Mouse (Mus musculus): Measurements from ENCODE around the gene Mthfd1. TPM values are rescaled to one million over a fixed set of nuclear protein-coding genes. Genes with fewer than 3 reads are reported as not detected.

The Mthfd1 gene
- polyA plus RNA-seq, 1 experiment from 2014 or later = 85.5 TPM

DNA sequence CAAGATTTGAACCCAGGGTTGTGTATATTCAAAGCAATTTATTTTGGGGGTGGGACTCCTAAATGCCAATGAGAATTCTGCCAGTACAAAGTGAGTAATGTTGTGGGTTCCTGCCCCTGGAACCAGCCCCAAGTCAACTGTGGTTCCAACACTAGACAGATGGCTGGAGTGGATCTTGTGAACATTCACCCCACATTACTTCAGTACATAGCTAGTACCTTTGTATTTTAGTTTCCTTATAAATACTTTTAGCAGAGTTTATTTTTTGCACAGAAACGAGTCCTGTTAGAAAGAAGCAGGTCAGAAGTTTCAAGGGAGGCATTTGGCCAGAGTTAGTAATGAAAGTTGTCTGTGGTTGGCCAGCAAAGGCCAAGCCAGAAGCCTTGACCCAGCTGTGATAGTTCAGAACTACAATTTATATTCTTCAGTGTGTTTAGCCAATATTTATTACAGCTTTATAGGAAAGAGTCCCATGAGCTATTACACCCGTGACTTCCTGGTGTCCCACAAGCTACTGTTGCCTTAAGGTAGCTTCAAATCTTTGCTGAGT, 26.1 kb downstream of the Mthfd1 start:
- Histone ChIP-seq H3K9ac (replicated peaks; ENCODE audit: low read length) (no peak overlapping the region), H3K36me3 (replicated peaks; ENCODE audit: control insufficient read depth, insufficient read depth, low read depth, low read length) (no peaks in the 10 kb centered on the region), H3K9me3 (replicated peaks; ENCODE audit: control insufficient read depth, low read length) (no peaks in the 10 kb centered on the region), H3K4me1 (ENCODE audit: control insufficient read depth, insufficient read depth, low read length) (no peaks in the 10 kb centered on the region), H3K27ac (replicated peaks; ENCODE audit: low read depth, low read length) (no peak overlapping the region), H3K4me3 (ENCODE audit: low read depth, low read length) (no peak overlapping the region), H3K27me3 (ENCODE audit: control insufficient read depth, insufficient read depth, low read length) (no peaks in the 10 kb centered on the region), H3K4me2 (ENCODE audit: low read depth, low read length) (no peak overlapping the region)
- WGBS = 90% methylated on average over 2 of the region's 2 CpGs
- ATAC-seq (replicated peaks; ENCODE audit: insufficient number of reproducible peaks, low FRiP score, low TSS enrichment, low read depth) (no peak), DNase-seq (ENCODE audit: low spot score) (no peak)

DNA sequence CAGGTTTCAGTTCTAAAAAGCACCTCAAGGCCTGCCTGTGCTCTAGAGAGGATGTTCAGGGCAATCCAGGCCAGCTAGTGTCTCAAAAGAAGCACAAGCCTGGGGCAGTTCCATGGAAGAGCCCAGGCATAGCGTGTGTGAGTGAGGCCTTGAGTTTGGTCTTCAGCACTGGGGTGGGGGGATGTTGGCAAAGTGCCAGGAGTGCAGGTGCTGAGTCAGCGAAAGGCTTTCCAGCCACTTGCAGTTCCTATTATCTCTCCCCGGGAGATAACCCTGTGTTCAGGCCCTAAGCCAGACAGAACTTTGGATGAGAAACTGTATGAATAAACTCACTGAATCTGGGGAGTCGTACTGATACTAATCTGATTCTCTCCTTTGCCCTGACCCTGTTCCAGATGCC, 27.0 kb downstream of the Mthfd1 start:
- no peak overlapping the region for H3K4me3 ChIP-seq (ENCODE audit: low read depth, low read length)
- DNase-seq (ENCODE audit: low spot score) (no peak), ATAC-seq (replicated peaks; ENCODE audit: insufficient number of reproducible peaks, low FRiP score, low TSS enrichment, low read depth) (no peak)
- no peak overlapping the region for H3K4me2 ChIP-seq (ENCODE audit: low read depth, low read length)
- 81% methylated on average over 4 of the region's 4 CpGs for WGBS
- H3K4me1 ChIP-seq (ENCODE audit: control insufficient read depth, insufficient read depth, low read length) = no peaks in the 10 kb centered on the region
- H3K27ac ChIP-seq (replicated peaks; ENCODE audit: low read depth, low read length) = no peak overlapping the region
- H3K9ac ChIP-seq (replicated peaks; ENCODE audit: low read length) = no peak overlapping the region
- no peaks in the 10 kb centered on the region for H3K36me3 ChIP-seq (replicated peaks; ENCODE audit: control insufficient read depth, insufficient read depth, low read depth, low read length)
- H3K9me3 ChIP-seq (replicated peaks; ENCODE audit: control insufficient read depth, low read length) = no peaks in the 10 kb centered on the region
- no peaks in the 10 kb centered on the region for H3K27me3 ChIP-seq (ENCODE audit: control insufficient read depth, insufficient read depth, low read length)

DNA sequence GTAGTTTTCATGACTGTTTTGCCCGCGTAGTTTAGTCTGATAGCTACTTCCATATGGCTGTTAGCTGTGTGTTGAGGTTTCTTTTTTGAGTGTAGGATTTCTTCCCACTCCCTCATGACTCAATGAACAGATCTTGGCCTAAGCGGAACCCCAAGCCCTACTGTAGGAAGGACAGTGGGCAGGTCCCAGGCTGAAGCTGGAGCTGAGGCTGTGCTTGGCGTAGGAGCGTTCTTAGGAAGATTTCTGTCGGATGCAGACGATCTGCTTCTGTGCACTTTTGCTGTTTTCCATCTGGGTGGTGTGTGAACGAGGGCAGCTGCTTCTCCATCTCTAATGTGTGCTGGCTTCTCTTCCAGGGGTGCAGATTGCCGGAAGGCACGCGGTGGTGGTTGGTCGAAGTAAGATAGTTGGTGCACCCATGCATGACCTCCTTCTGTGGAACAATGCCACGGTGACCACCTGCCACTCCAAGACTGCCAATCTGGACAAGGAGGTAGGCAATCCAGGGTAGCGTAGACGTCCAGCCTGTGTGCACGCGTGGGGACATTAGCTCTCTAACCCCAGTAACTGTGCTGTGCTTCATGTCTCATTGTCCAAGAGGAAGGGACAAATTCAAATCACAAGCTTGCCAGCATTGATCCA, 27.6 kb downstream of the Mthfd1 start:
- H3K36me3 ChIP-seq (replicated peaks; ENCODE audit: control insufficient read depth, insufficient read depth, low read depth, low read length) = no peaks in the 10 kb centered on the region
- WGBS = 95% methylated on average over 17 of the region's 17 CpGs

DNA sequence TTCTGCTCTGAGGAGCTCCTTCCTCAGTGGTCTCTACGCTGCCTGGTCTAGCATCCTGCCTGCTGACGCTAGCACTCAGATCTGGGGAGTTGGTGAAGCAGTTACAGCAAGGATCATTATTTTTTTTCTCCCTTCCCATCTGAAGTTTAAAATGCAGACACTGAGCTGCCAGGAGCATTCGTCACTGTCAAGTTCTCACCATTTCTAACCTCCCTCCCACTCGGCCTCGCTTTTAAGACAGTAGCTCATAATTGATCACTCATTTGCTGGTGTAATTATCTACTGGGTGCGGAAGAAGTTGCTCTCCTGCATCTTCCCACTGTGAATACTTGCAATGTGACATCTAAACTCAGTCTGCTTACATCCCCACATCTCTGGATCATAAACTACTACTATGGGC, 30.3 kb downstream of the Mthfd1 start:
- H3K27ac ChIP-seq (replicated peaks; ENCODE audit: low read depth, low read length) = no peak overlapping the region
- H3K36me3 ChIP-seq (replicated peaks; ENCODE audit: control insufficient read depth, insufficient read depth, low read depth, low read length) = no peaks in the 10 kb centered on the region
- ATAC-seq (replicated peaks; ENCODE audit: insufficient number of reproducible peaks, low FRiP score, low TSS enrichment, low read depth) = no peak
- H3K4me1 ChIP-seq (ENCODE audit: control insufficient read depth, insufficient read depth, low read length) = no peaks in the 10 kb centered on the region
- no peak overlapping the region for H3K4me2 ChIP-seq (ENCODE audit: low read depth, low read length)
- no peak overlapping the region for H3K4me3 ChIP-seq (ENCODE audit: low read depth, low read length)
- H3K9ac ChIP-seq (replicated peaks; ENCODE audit: low read length) = no peak overlapping the region
- H3K9me3 ChIP-seq (replicated peaks; ENCODE audit: control insufficient read depth, low read length) = no peaks in the 10 kb centered on the region
- no peaks in the 10 kb centered on the region for H3K27me3 ChIP-seq (ENCODE audit: control insufficient read depth, insufficient read depth, low read length)
- WGBS = 86% methylated on average over 6 of the region's 6 CpGs
- no peak for DNase-seq (ENCODE audit: low spot score)

More for the DNA sequence above, 27.6 kb downstream of the Mthfd1 start:
- no peak overlapping the region for H3K27ac ChIP-seq (replicated peaks; ENCODE audit: low read depth, low read length)
- no peak overlapping the region for H3K4me3 ChIP-seq (ENCODE audit: low read depth, low read length)
- ATAC-seq (replicated peaks; ENCODE audit: insufficient number of reproducible peaks, low FRiP score, low TSS enrichment, low read depth) (no peak), DNase-seq (ENCODE audit: low spot score) (no peak)
- no peaks in the 10 kb centered on the region for H3K27me3 ChIP-seq (ENCODE audit: control insufficient read depth, insufficient read depth, low read length)
- H3K4me1 ChIP-seq (ENCODE audit: control insufficient read depth, insufficient read depth, low read length) = no peaks in the 10 kb centered on the region
- no peak overlapping the region for H3K9ac ChIP-seq (replicated peaks; ENCODE audit: low read length)
- no peak overlapping the region for H3K4me2 ChIP-seq (ENCODE audit: low read depth, low read length)
- no peaks in the 10 kb centered on the region for H3K9me3 ChIP-seq (replicated peaks; ENCODE audit: control insufficient read depth, low read length)

DNA sequence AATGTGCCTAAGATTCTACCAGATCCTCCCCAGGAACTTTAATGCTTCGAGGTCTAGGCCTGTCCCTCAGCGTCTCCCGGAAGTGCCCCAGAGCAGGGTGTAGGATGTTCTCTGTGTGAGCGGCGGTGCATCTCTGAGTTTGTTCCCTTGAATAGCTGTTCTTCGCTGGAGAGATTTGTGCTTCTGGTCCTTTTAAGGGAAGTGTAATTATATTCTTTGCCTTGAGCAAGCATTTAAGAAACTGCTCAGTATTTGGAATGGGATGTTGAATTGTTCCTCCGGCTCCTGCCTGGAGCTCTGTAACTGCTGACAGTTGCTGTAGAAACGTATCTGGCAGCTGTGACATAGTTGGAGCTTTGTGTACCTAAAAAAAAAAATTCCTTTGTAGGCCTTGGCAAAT, 32.9 kb downstream of the Mthfd1 start:
- DNase-seq (ENCODE audit: low spot score) = no peak

DNA sequence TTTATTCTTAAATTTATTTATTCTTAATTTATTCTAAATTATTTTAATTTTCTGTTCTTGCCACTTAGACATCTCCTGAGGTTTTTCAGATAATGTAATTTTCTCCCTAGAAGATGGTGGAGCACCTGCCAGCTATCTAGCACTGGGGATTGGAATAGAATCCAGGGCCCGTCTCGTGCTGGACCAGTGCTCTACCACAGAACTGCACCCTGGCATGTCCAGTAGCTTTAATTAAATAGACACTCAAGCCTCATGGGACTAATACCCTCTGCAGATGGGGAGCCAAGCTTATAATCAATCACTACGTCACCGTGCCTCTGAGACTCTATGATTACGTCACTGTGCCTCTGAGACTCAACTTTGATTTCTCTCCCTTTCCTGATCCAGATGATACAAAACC, 33.4 kb downstream of the Mthfd1 start:
- Histone ChIP-seq H3K27ac (replicated peaks; ENCODE audit: low read depth, low read length) (no peak overlapping the region), H3K9ac (replicated peaks; ENCODE audit: low read length) (no peak overlapping the region), H3K36me3 (replicated peaks; ENCODE audit: control insufficient read depth, insufficient read depth, low read depth, low read length) (no peaks in the 10 kb centered on the region; the same call in 1 of the 2 replicates), H3K4me3 (ENCODE audit: low read depth, low read length) (no peak overlapping the region), H3K4me1 (ENCODE audit: control insufficient read depth, insufficient read depth, low read length) (no peaks in the 10 kb centered on the region), H3K27me3 (ENCODE audit: control insufficient read depth, insufficient read depth, low read length) (no peaks in the 10 kb centered on the region), H3K4me2 (ENCODE audit: low read depth, low read length) (no peak overlapping the region), H3K9me3 (replicated peaks; ENCODE audit: control insufficient read depth, low read length) (no peaks in the 10 kb centered on the region)
- WGBS = 89% methylated on average over 5 of the region's 5 CpGs
- DNase-seq (ENCODE audit: low spot score) (no peak), ATAC-seq (replicated peaks; ENCODE audit: insufficient number of reproducible peaks, low FRiP score, low TSS enrichment, low read depth) (no peak)

More for the DNA sequence above, 32.9 kb downstream of the Mthfd1 start:
- 81% methylated on average over 8 of the region's 8 CpGs for WGBS
- Histone ChIP-seq H3K4me3 (ENCODE audit: low read depth, low read length) (no peak overlapping the region), H3K9ac (replicated peaks; ENCODE audit: low read length) (no peak overlapping the region), H3K27ac (replicated peaks; ENCODE audit: low read depth, low read length) (no peak overlapping the region), H3K27me3 (ENCODE audit: control insufficient read depth, insufficient read depth, low read length) (no peaks in the 10 kb centered on the region), H3K36me3 (replicated peaks; ENCODE audit: control insufficient read depth, insufficient read depth, low read depth, low read length) (no peaks in the 10 kb centered on the region; the same call in 1 of the 2 replicates), H3K9me3 (replicated peaks; ENCODE audit: control insufficient read depth, low read length) (no peaks in the 10 kb centered on the region), H3K4me2 (ENCODE audit: low read depth, low read length) (no peak overlapping the region), H3K4me1 (ENCODE audit: control insufficient read depth, insufficient read depth, low read length) (no peaks in the 10 kb centered on the region)
- no peak for ATAC-seq (replicated peaks; ENCODE audit: insufficient number of reproducible peaks, low FRiP score, low TSS enrichment, low read depth)

DNA sequence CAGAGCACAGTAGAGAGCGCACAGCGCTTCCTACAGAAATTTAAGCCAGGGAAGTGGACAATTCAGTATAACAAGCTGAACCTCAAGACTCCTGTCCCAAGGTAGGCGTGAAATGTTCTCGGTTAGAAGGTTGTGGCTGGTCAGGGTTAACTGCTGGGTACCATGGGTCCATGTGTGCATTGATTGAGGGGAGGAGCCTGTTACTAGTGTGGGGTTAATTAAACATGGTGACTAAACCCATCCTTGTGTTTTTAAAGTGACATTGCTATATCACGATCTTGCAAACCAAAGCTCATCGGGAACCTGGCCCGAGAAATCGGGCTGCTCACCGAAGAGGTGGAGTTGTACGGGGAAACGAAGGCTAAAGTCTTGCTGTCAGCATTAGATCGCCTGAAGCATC, 34.3 kb downstream of the Mthfd1 start:
- H3K4me2 ChIP-seq (ENCODE audit: low read depth, low read length) = no peak overlapping the region
- no peak overlapping the region for H3K4me3 ChIP-seq (ENCODE audit: low read depth, low read length)
- 94% methylated on average over 12 of the region's 12 CpGs for WGBS
- H3K9me3 ChIP-seq (replicated peaks; ENCODE audit: control insufficient read depth, low read length) = no peaks in the 10 kb centered on the region
- H3K36me3 ChIP-seq (replicated peaks; ENCODE audit: control insufficient read depth, insufficient read depth, low read depth, low read length) = no peaks in the 10 kb centered on the region; the same call in 1 of the 2 replicates
- H3K27ac ChIP-seq (replicated peaks; ENCODE audit: low read depth, low read length) = no peak overlapping the region
- DNase-seq (ENCODE audit: low spot score) (no peak), ATAC-seq (replicated peaks; ENCODE audit: insufficient number of reproducible peaks, low FRiP score, low TSS enrichment, low read depth) (no peak)
- no peaks in the 10 kb centered on the region for H3K4me1 ChIP-seq (ENCODE audit: control insufficient read depth, insufficient read depth, low read length)
- no peaks in the 10 kb centered on the region for H3K27me3 ChIP-seq (ENCODE audit: control insufficient read depth, insufficient read depth, low read length)
- no peak overlapping the region for H3K9ac ChIP-seq (replicated peaks; ENCODE audit: low read length)

DNA sequence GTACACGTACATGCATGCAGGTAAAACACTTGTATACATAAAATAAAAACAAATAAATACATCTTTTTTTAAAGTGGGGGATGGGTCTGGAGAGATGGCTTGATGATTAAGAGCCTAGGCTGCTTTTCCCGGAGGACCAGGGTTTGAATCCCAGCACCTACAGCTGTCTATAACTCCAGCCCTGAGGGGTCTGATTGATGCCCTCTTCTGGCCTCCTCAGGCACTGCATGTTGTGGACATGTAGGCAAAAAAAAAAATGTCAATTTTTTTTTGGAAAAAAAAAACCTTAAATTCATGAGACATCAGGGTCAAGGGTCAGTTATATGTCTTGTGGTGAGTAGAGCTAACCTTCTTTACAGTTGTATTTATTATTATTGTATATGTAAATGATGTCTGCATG, 35.2 kb downstream of the Mthfd1 start:
- H3K36me3 ChIP-seq (replicated peaks; ENCODE audit: control insufficient read depth, insufficient read depth, low read depth, low read length) = no peaks in the 10 kb centered on the region; the same call in 1 of the 2 replicates
- no peak for ATAC-seq (replicated peaks; ENCODE audit: insufficient number of reproducible peaks, low FRiP score, low TSS enrichment, low read depth)
- no peaks in the 10 kb centered on the region for H3K9me3 ChIP-seq (replicated peaks; ENCODE audit: control insufficient read depth, low read length)
- WGBS = 91% methylated on average over 2 of the region's 2 CpGs
- H3K27me3 ChIP-seq (ENCODE audit: control insufficient read depth, insufficient read depth, low read length) = no peaks in the 10 kb centered on the region
- DNase-seq (ENCODE audit: low spot score) = peak; percentile 14
- no peak overlapping the region for H3K9ac ChIP-seq (replicated peaks; ENCODE audit: low read length)
- no peak overlapping the region for H3K27ac ChIP-seq (replicated peaks; ENCODE audit: low read depth, low read length)
- no peaks in the 10 kb centered on the region for H3K4me1 ChIP-seq (ENCODE audit: control insufficient read depth, insufficient read depth, low read length)
- H3K4me3 ChIP-seq (ENCODE audit: low read depth, low read length) = no peak overlapping the region
- no peak overlapping the region for H3K4me2 ChIP-seq (ENCODE audit: low read depth, low read length)
